Mouse (Mus musculus): ENCODE results near the gene Plxnb3. TPM values are rescaled to one million over a fixed set of nuclear protein-coding genes. Genes with fewer than 3 reads are reported as not detected.
"Not testable (repeated sequence)": the region's sequence is repeated elsewhere in the genome, so short reads cannot be mapped to it uniquely, and the experiment has no call there.

The Plxnb3 gene
- polyA plus RNA-seq (2012; rRNA removed): 0.41 and 0.47 TPM in 2 replicates

GRCm38 (mm10) chrX:73756334-73757140 is at the start of gene Plxnb3:
Gene Plxnb3 (plus strand): TSS chrX:73757090.
- whole genome bisulfite sequencing: 79% methylated on average over 5 of the region's 5 CpGs
- no peak for DNase-seq (ENCODE audit: low read depth, low spot score)

GRCm38 (mm10) chrX:73715476-73716108 is 41.3 kb upstream of the Plxnb3 start:
- 14% methylated on average over 21 of the region's 21 CpGs for WGBS
- DNase-seq (ENCODE audit: low read depth, low spot score): no peak

- DNase-seq (ENCODE audit: low read depth, low spot score): peak; percentile 76
- WGBS: 17% methylated on average over 40 of the region's 45 CpGs
Observed at GRCm38 (mm10) chrX:73716109-73716661, 40.7 kb upstream of the Plxnb3 start, which contains the start of the genes Bcap31 and Abcd1. Gene Bcap31 (minus strand): TSS chrX:73716175. Gene Abcd1 (plus strand): TSS chrX:73716597.

- DNase-seq (ENCODE audit: low read depth, low spot score): no peak
- 25% methylated on average over 30 of the region's 30 CpGs for WGBS
Observed at GRCm38 (mm10) chrX:73716709-73717545, 40.0 kb upstream of the Plxnb3 start.

- WGBS: 34% methylated on average over 11 of the region's 11 CpGs
- no peak for DNase-seq (ENCODE audit: low read depth, low spot score)
Observed at GRCm38 (mm10) chrX:73717667-73718066, 39.2 kb upstream of the Plxnb3 start.

- no peak for DNase-seq (ENCODE audit: low read depth, low spot score)
- 8% methylated on average over 3 of the region's 3 CpGs for WGBS
Observed at GRCm38 (mm10) chrX:73718271-73718670, 38.6 kb upstream of the Plxnb3 start.

- 21% methylated on average over 5 of the region's 5 CpGs for WGBS
Observed at GRCm38 (mm10) chrX:73718686-73719362, 38.1 kb upstream of the Plxnb3 start.

GRCm38 (mm10) chrX:73730908-73731307 is 26.0 kb upstream of the Plxnb3 start:
- WGBS: 52% methylated on average over 1 of the region's 1 CpGs
- DNase-seq (ENCODE audit: low read depth, low spot score): no peak

More at GRCm38 (mm10) chrX:73718686-73719362, 38.1 kb upstream of the Plxnb3 start:
- no peak for DNase-seq (ENCODE audit: low read depth, low spot score)

- DNase-seq (ENCODE audit: low read depth, low spot score): no peak
- 62% methylated on average over 1 of the region's 1 CpGs for WGBS
Observed at GRCm38 (mm10) chrX:73738155-73738554, 18.7 kb upstream of the Plxnb3 start.

- WGBS: 54% methylated on average over 5 of the region's 5 CpGs
- DNase-seq (ENCODE audit: low read depth, low spot score): no peak
Observed at GRCm38 (mm10) chrX:73739151-73739550, 17.7 kb upstream of the Plxnb3 start.

- DNase-seq (ENCODE audit: low read depth, low spot score): not testable (repeated sequence)
- 93% methylated on average over 7 of the region's 7 CpGs for WGBS
Observed at GRCm38 (mm10) chrX:73739841-73740240, 17.0 kb upstream of the Plxnb3 start.

- DNase-seq (ENCODE audit: low read depth, low spot score): no peak
- WGBS: 33% methylated on average over 1 of the region's 1 CpGs
Observed at GRCm38 (mm10) chrX:73744774-73745481, 12.0 kb upstream of the Plxnb3 start.

- no peak for DNase-seq (ENCODE audit: low read depth, low spot score)
- 94% methylated on average over 1 of the region's 1 CpGs for WGBS
Observed at GRCm38 (mm10) chrX:73748977-73749376, 7.9 kb upstream of the Plxnb3 start.

- 85% methylated on average over 13 of the region's 13 CpGs for WGBS
- no peak for DNase-seq (ENCODE audit: low read depth, low spot score)
Observed at GRCm38 (mm10) chrX:73758611-73759290, 1.9 kb downstream of the Plxnb3 start.

- WGBS: 20% methylated on average over 1 of the region's 1 CpGs
Observed at GRCm38 (mm10) chrX:73765311-73765710, 8.4 kb downstream of the Plxnb3 start.

GRCm38 (mm10) chrX:73767267-73767666 is 10.4 kb downstream of the Plxnb3 start:
- WGBS: 72% methylated on average over 9 of the region's 9 CpGs
- no peak for DNase-seq (ENCODE audit: low read depth, low spot score)

More at GRCm38 (mm10) chrX:73765311-73765710, 8.4 kb downstream of the Plxnb3 start:
- no peak for DNase-seq (ENCODE audit: low read depth, low spot score)

- no peak for DNase-seq (ENCODE audit: low read depth, low spot score)
- 22% methylated on average over 9 of the region's 9 CpGs for WGBS
Observed at GRCm38 (mm10) chrX:73774168-73774760, 17.4 kb downstream of the Plxnb3 start, which contains the start of gene Srpk3. Gene Srpk3 (plus strand): TSS chrX:73774405.
